8 mouse cellular contexts compared by ENCODE assay signal in genomic region chrX:160996051-160996450, GRCm38 (mm10). TPM values are rescaled to one million over a fixed set of nuclear protein-coding genes. Genes with fewer than 3 reads are reported as not detected.
DNase-seq lines count a peak whose midpoint lies in the region; ATAC-seq and TF ChIP-seq lines count a peak whose summit lies in the region.

No protein-coding gene starts in this region.

- no peaks in the 10 kb centered on the region for H3K36me3 ChIP-seq in liver, adult 2 months (ENCODE audit: control insufficient read depth, insufficient read depth, low read length)
- no peaks in the 10 kb centered on the region for H3K36me3 ChIP-seq in hindbrain, embryonic 13.5 days
- H3K36me3 ChIP-seq in neural tube, embryonic 14.5 days (ENCODE audit: control insufficient read depth, insufficient read depth, low read length): no peaks in the 10 kb centered on the region

- no peak for ATAC-seq in hindbrain, embryonic 13.5 days (ENCODE audit: low FRiP score)
- no peak for ATAC-seq in neural tube, embryonic 14.5 days (ENCODE audit: low read depth)
- ATAC-seq in inflammation-experienced regulatory T-cells, adult 6 months: no peak

- WGBS in liver, adult 2 months: 23% methylated on average over 5 of the region's 5 CpGs
- 21% methylated on average over 5 of the region's 5 CpGs for WGBS in hindbrain, embryonic 13.5 days
- WGBS in neural tube, embryonic 14.5 days: 13% methylated on average over 5 of the region's 5 CpGs
- 19% methylated on average over 5 of the region's 5 CpGs for WGBS in cerebellum, adult 2 months

- no peak for TF ChIP-seq CTCF in liver, adult 2 months (IDR thresholded peaks at IDR 0.05; ENCODE audit: low read depth, low read length)
- no peak for TF ChIP-seq CTCF in cerebellum, adult 2 months (IDR thresholded peaks at IDR 0.05; ENCODE audit: borderline replicate concordance, insufficient read depth, low read depth, low read length)

- peak overlapping the region; percentile 46 for H3K4me2 ChIP-seq in hindbrain, embryonic 13.5 days
- peak overlapping the region; percentile 27 for H3K4me2 ChIP-seq in neural tube, embryonic 14.5 days (ENCODE audit: low read depth, low read length)

- no peaks in the 10 kb centered on the region for H3K79me2 ChIP-seq in liver, adult 2 months (ENCODE audit: control insufficient read depth, insufficient read depth, low read length)

- no peak overlapping the region for H3K9ac ChIP-seq in liver, adult 2 months (ENCODE audit: low read depth, low read length)
- no peak overlapping the region for H3K9ac ChIP-seq in hindbrain, embryonic 13.5 days
- H3K9ac ChIP-seq in neural tube, embryonic 14.5 days (replicated peaks; ENCODE audit: low read depth, low read length): no peak overlapping the region

- H3K4me1 ChIP-seq in liver, adult 2 months (ENCODE audit: control insufficient read depth, insufficient read depth, low read length): no peaks in the 10 kb centered on the region
- H3K4me1 ChIP-seq in hindbrain, embryonic 13.5 days (replicated peaks): peaks cover 5% of the 10 kb centered on the region
- H3K4me1 ChIP-seq in neural tube, embryonic 14.5 days (ENCODE audit: control insufficient read depth, insufficient read depth, low read length): no peaks in the 10 kb centered on the region
- H3K4me1 ChIP-seq in cerebellum, adult 2 months (ENCODE audit: control insufficient read depth, insufficient read depth, low read length): no peaks in the 10 kb centered on the region

- DNase-seq in liver, adult 2 months (ENCODE audit: extremely low read depth, low read depth, low spot score): peak; percentile 7
- DNase-seq in liver: no peak
- peak; percentile 62 for DNase-seq in embryo, embryonic 10.5 days (ENCODE audit: low spot score)
- no peak for DNase-seq in cerebellum, adult 2 months
- no peak for DNase-seq in frontal cortex, postnatal 14 days (ENCODE audit: low spot score in 2 of 2)

- H3K4me3 ChIP-seq in liver, adult 2 months (ENCODE audit: insufficient read depth, low read depth, low read length): no peak overlapping the region
- peak overlapping the region; percentile 45; the same call in 1 of the 2 replicates for H3K4me3 ChIP-seq in hindbrain, embryonic 13.5 days
- no peak overlapping the region; the same call in 1 of the 2 replicates for H3K4me3 ChIP-seq in neural tube, embryonic 14.5 days (ENCODE audit: low read depth, low read length)
- H3K4me3 ChIP-seq in cerebellum, adult 2 months (replicated peaks; ENCODE audit: insufficient read depth, low read depth, low read length): no peak overlapping the region

- H3K9me3 ChIP-seq in hindbrain, embryonic 13.5 days: no peaks in the 10 kb centered on the region
- no peaks in the 10 kb centered on the region for H3K9me3 ChIP-seq in neural tube, embryonic 14.5 days (ENCODE audit: control insufficient read depth, low read length)

- no peak for TF ChIP-seq POLR2A in liver, adult 2 months (IDR thresholded peaks at IDR 0.05; ENCODE audit: extremely low read depth, insufficient read depth, low read length)
- TF ChIP-seq POLR2A in cerebellum, adult 2 months (IDR thresholded peaks at IDR 0.05; ENCODE audit: borderline replicate concordance, insufficient read depth, low read length): no peak

- no peak overlapping the region for H3K27ac ChIP-seq in liver, adult 2 months (replicated peaks; ENCODE audit: insufficient read depth, low read depth, low read length)
- peak overlapping the region; percentile 55 for H3K27ac ChIP-seq in hindbrain, embryonic 13.5 days
- H3K27ac ChIP-seq in neural tube, embryonic 14.5 days (ENCODE audit: low read depth, low read length): peak overlapping the region; percentile 28; the same call in 1 of the 2 replicates
- H3K27ac ChIP-seq in cerebellum, adult 2 months (ENCODE audit: insufficient read depth, low read length): no peak overlapping the region

- H3K27me3 ChIP-seq in liver, adult 2 months (ENCODE audit: control insufficient read depth, insufficient read depth, low read length): no peaks in the 10 kb centered on the region
- H3K27me3 ChIP-seq in hindbrain, embryonic 13.5 days: peaks cover 37% of the 10 kb centered on the region; the same call in 1 of the 2 replicates
- peaks cover 6% of the 10 kb centered on the region for H3K27me3 ChIP-seq in neural tube, embryonic 14.5 days (ENCODE audit: control insufficient read depth, insufficient read depth, low read length)
- H3K27me3 ChIP-seq in cerebellum, adult 2 months (ENCODE audit: control insufficient read depth, insufficient read depth, low read length): no peaks in the 10 kb centered on the region

RNA-seq across cellular contexts. Expression of gene Cdkl5, which starts 1.5 kb away (rescaled TPM):
- total RNA-seq in liver, adult 2 months (2014; rRNA removed): 2.9 and 3.2 TPM in 2 replicates
- polyA plus RNA-seq in liver, adult 2 months (2012; rRNA removed): 0.60 and 0.73 TPM in 2 replicates
- polyA plus RNA-seq in hindbrain, embryonic 13.5 days (2015; fragmentation: Nextera tagmentation; extraction: Ambion mirVana): 3.5 TPM in 2 replicates
- 6.4 and 10.7 TPM in 2 replicates for polyA plus RNA-seq in neural tube, embryonic 14.5 days (2014; fragmentation: Nextera tagmentation; extraction: Ambion mirVana)
- polyA plus RNA-seq in cerebellum, adult 2 months (2012; rRNA removed): 13.5 and 15.7 TPM in 2 replicates
- under 1 TPM; 0.42 to 0.56 (median 0.43) TPM for polyA plus RNA-seq in inflammation-experienced regulatory T-cells, adult 6 months (2017; shearing (Covaris generic))

Comparison
In these comparisons a context has a peak if more than half of its experiments do, and no peak if none do; other contexts are left out.
1. DNase-seq: peak in liver, adult 2 months (single experiment) and embryo, embryonic 10.5 days (single experiment); none in liver (single experiment), cerebellum, adult 2 months (0 of 2) and frontal cortex, postnatal 14 days (0 of 2).
2. H3K27ac ChIP-seq: peak in hindbrain, embryonic 13.5 days (single experiment) and neural tube, embryonic 14.5 days (single experiment); none in liver, adult 2 months (single experiment) and cerebellum, adult 2 months (single experiment).